Comparison of ENCODE assay signal across 8 mouse cellular contexts in genomic region chr1:182983496-182984127, GRCm38 (mm10). TPM values are rescaled to one million over a fixed set of nuclear protein-coding genes. Genes with fewer than 3 reads are reported as not detected.
DNase-seq lines count a peak whose midpoint lies in the region; ATAC-seq and TF ChIP-seq lines count a peak whose summit lies in the region.

No protein-coding gene starts in this region.

- no peak overlapping the region for H3K4me3 ChIP-seq in CH12.LX (replicated peaks in 1 of 3; ENCODE audit: low read depth in 2 of 3, low read length in 2 of 3, poor library complexity in 1 of 3)
- H3K4me3 ChIP-seq in heart, postnatal 0 days (ENCODE audit: low read depth, low read length), result peak overlapping the region; percentile 21; the same call in 1 of the 2 replicates
- no peak overlapping the region for H3K4me3 ChIP-seq in thymus, adult 2 months (ENCODE audit: control insufficient read depth, insufficient read depth, low read length)

- peaks cover 8% of the 10 kb centered on the region for H3K27me3 ChIP-seq in CH12.LX (replicated peaks)
- no peaks in the 10 kb centered on the region for H3K27me3 ChIP-seq in heart, postnatal 0 days (ENCODE audit: control insufficient read depth, insufficient read depth, low read length)
- H3K27me3 ChIP-seq in thymus, adult 2 months (ENCODE audit: control insufficient read depth, insufficient read depth, low read length), result no peaks in the 10 kb centered on the region

- in situ Hi-C loops in CH12.LX (cut with MboI; ENCODE audit: low pct_ligation_motif_present, low pct_unique_long_range_greater_than_20kb, low sequenced_read_pairs), result no loop called here

- TF ChIP-seq POLR2A in CH12.LX (IDR thresholded peaks at IDR 0.05; ENCODE audit: low read depth, low read length), result no peak
- TF ChIP-seq POLR2A in thymus, adult 2 months (IDR thresholded peaks at IDR 0.05; ENCODE audit: control insufficient read depth, extremely low read depth, insufficient read depth, low read length, poor library complexity), result no peak

- H3K4me1 ChIP-seq in CH12.LX (ENCODE audit: control insufficient read depth in 1 of 2, insufficient read depth in 2 of 2), result peaks cover 6 to 9% of the 10 kb centered on the region in 2 experiments
- H3K4me1 ChIP-seq in heart, postnatal 0 days (ENCODE audit: control insufficient read depth, insufficient read depth), result 0 out of 2 replicates have a peak, but pooled peaks cover 7% of the 10 kb centered on the region
- H3K4me1 ChIP-seq in thymus, adult 2 months (replicated peaks; ENCODE audit: control insufficient read depth, insufficient read depth, low read length), result peaks cover 8% of the 10 kb centered on the region

- H3K9me3 ChIP-seq in CH12.LX (replicated peaks; ENCODE audit: low read length), result no peaks in the 10 kb centered on the region
- H3K9me3 ChIP-seq in heart, postnatal 0 days (replicated peaks; ENCODE audit: control insufficient read depth, low read length), result no peaks in the 10 kb centered on the region

- no peak for DNase-seq in frontal cortex, postnatal 14 days (ENCODE audit: low spot score in 2 of 2)
- no peak for DNase-seq in CH12.LX (ENCODE audit: extremely low read depth)
- no peak for DNase-seq in heart, postnatal 0 days (ENCODE audit: low spot score)
- no peak for DNase-seq in B cell, adult 2 months
- DNase-seq in adrenal gland, postnatal 36 days, result no peak
- DNase-seq in thymus, adult 2 months, result no peak

- dilution Hi-C loops in CH12.LX (cut with MboI; ENCODE audit: extremely low pct_ligation_motif_present, extremely low pct_unique_long_range_greater_than_20kb, low sequenced_read_pairs), result no loop called here

- no peak for TF ChIP-seq RAD21 in CH12.LX (IDR thresholded peaks at IDR 0.05; ENCODE audit: low read depth, low read length)

- no peak for TF ChIP-seq EP300 in CH12.LX (IDR thresholded peaks at IDR 0.05; ENCODE audit: low read length)
- no peak for TF ChIP-seq EP300 in heart, postnatal 0 days (IDR thresholded peaks at IDR 0.05; ENCODE audit: low read depth)

- H3K4me2 ChIP-seq in CH12.LX (ENCODE audit: insufficient read depth, low read depth, poor library complexity, severe bottlenecking), result peak overlapping the region; percentile 62; the same call in 1 of the 2 replicates
- H3K4me2 ChIP-seq in heart, postnatal 0 days (ENCODE audit: low read depth, low read length), result peak overlapping the region; percentile 57

- H3K27ac ChIP-seq in CH12.LX (ENCODE audit: insufficient read depth, low read depth), result no peak overlapping the region
- H3K27ac ChIP-seq in heart, postnatal 0 days (ENCODE audit: low read depth), result peak overlapping the region; percentile 60
- no peak overlapping the region for H3K27ac ChIP-seq in thymus, adult 2 months (ENCODE audit: control insufficient read depth, insufficient read depth, low read length)

- no peak for TF ChIP-seq CTCF in CH12.LX (conservative IDR thresholded peaks at IDR 0.05 in 1 of 2, IDR thresholded peaks at IDR 0.05 in 1 of 2; ENCODE audit: low read depth in 2 of 2, low read length in 2 of 2)
- no peak for TF ChIP-seq CTCF in heart, postnatal 0 days (IDR thresholded peaks at IDR 0.05; ENCODE audit: low read depth)
- TF ChIP-seq CTCF in thymus, adult 2 months (IDR thresholded peaks at IDR 0.05; ENCODE audit: borderline replicate concordance, control insufficient read depth, extremely low read depth, insufficient read depth, low read length, poor library complexity), result no peak

- peak; percentile 17; the same call in 1 of the 2 replicates for ATAC-seq in frontal cortex, adult (ENCODE audit: low TSS enrichment)
- peak; percentile 30; the same call in 1 of the 2 replicates for ATAC-seq in heart, postnatal 0 days (ENCODE audit: insufficient read depth, low read depth)
- ATAC-seq in megakaryocyte, adult 5-6 weeks (ENCODE audit: poor library complexity, severe bottlenecking), result 0 out of 2 replicates have a peak, but pooled peaks have one; percentile 3

- 36% methylated on average over 14 of the region's 14 CpGs for WGBS in heart, postnatal 0 days
- WGBS in thymus, adult 2 months, result 50% methylated on average over 14 of the region's 14 CpGs

- no peak overlapping the region for H3K9ac ChIP-seq in CH12.LX (ENCODE audit: insufficient read depth, low read depth)
- peak overlapping the region; percentile 56 for H3K9ac ChIP-seq in heart, postnatal 0 days (replicated peaks; ENCODE audit: low read depth, low read length)

- no peaks in the 10 kb centered on the region for H3K79me2 ChIP-seq in CH12.LX (replicated peaks; ENCODE audit: control insufficient read depth, extremely low read depth, insufficient read depth, poor library complexity, severe bottlenecking)

- H3K36me3 ChIP-seq in CH12.LX (replicated peaks in 1 of 2; ENCODE audit: control insufficient read depth in 1 of 2, insufficient read depth in 1 of 2, low read length in 1 of 2), result no peaks in the 10 kb centered on the region
- no peaks in the 10 kb centered on the region for H3K36me3 ChIP-seq in heart, postnatal 0 days (replicated peaks; ENCODE audit: control insufficient read depth, insufficient read depth, low read length)
- H3K36me3 ChIP-seq in thymus, adult 2 months (ENCODE audit: control insufficient read depth, insufficient read depth, low read length), result no peaks in the 10 kb centered on the region

TF ChIP-seq in CH12.LX, 34 proteins besides CTCF, POLR2A, EP300 and RAD21:
- TF ChIP-seq JUND (conservative IDR thresholded peaks at IDR 0.05; ENCODE audit: low read depth, low read length) (no peak), NRF1 (IDR thresholded peaks at IDR 0.05; ENCODE audit: low read depth, low read length) (no peak), GABPA (IDR thresholded peaks at IDR 0.05; ENCODE audit: insufficient replicate concordance, low read depth, low read length) (no peak), POLR2AphosphoS2 (IDR thresholded peaks at IDR 0.05; ENCODE audit: low read depth, low read length) (no peak), NELFE (IDR thresholded peaks at IDR 0.05; ENCODE audit: low read depth, low read length) (no peak), ELF1 (IDR thresholded peaks at IDR 0.05; ENCODE audit: low read depth, low read length) (no peak), CHD1 (IDR thresholded peaks at IDR 0.05; ENCODE audit: low read depth, low read length) (no peak)

RNA-seq across cellular contexts. Expression of gene Tlr5, which starts 29.0 kb away (rescaled TPM):
- not detected in 2 replicates for total RNA-seq in CH12.LX (2012; rRNA removed)
- total RNA-seq in CH12.LX (2014; rRNA removed), result not detected in 2 replicates
- not detected in 2 replicates for polyA plus RNA-seq in CH12.LX (2012; ENCODE audit: insufficient read length, low read depth)
- total RNA-seq in heart, postnatal 0 days (2014; rRNA removed; ENCODE audit: low replicate concordance), result 1.3 and 1.5 TPM in 2 replicates
- 0.74 and 0.92 TPM in 2 replicates for polyA plus RNA-seq in heart, postnatal 0 days (2015; fragmentation: Nextera tagmentation; extraction: Ambion mirVana)
- total RNA-seq in megakaryocyte, adult 5-6 weeks (2015), result 7.9 and 9.1 TPM in 2 replicates
- 5.8 and 8.6 TPM in 2 replicates for total RNA-seq in megakaryocyte, adult 5-6 weeks (2017)
- total RNA-seq in adrenal gland, postnatal 36 days (2021), result 1 to 10 TPM in 1 of 2 experiments, under 1 TPM in 1; 0.92 to 1.5 TPM
- 0.82 and 1.1 TPM in 2 replicates for polyA plus RNA-seq in thymus, adult 2 months (2012; rRNA removed)
